ENCODE assay signal across 24 mouse cellular contexts in genomic region chr13:96417261-96417813, GRCm38 (mm10). TPM values are rescaled to one million over a fixed set of nuclear protein-coding genes. Genes with fewer than 3 reads are reported as not detected.
A peak's percentile ranks its signal among the peaks of the same experiment; 100 is the strongest.
DNase-seq lines count a peak whose midpoint lies in the region; ATAC-seq and TF ChIP-seq lines count a peak whose summit lies in the region.
"Had no signal": no experiment of that assay in that cellular context is flagged by ENCODE, and none has a peak within 500 bp of the region (broad histone marks: within the 10 kb centered on the region; RNA-seq: fewer than 3 reads in every experiment).

No protein-coding gene starts in this region.

- no peak for TF ChIP-seq EP300 in heart, adult 2 months (IDR thresholded peaks at IDR 0.05; ENCODE audit: insufficient read depth, low read depth, low read length)

- H3K36me3 ChIP-seq in heart, embryonic 15.5 days: peaks cover 40% of the 10 kb centered on the region
- H3K36me3 ChIP-seq in heart, adult 2 months (ENCODE audit: control insufficient read depth, insufficient read depth, low read length): no peaks in the 10 kb centered on the region; the same call in 1 of the 2 replicates
- peaks cover 21% of the 10 kb centered on the region for H3K36me3 ChIP-seq in lung, embryonic 15.5 days
- peaks cover 11% of the 10 kb centered on the region; the same call in 1 of the 2 replicates for H3K36me3 ChIP-seq in midbrain, embryonic 11.5 days (ENCODE audit: control insufficient read depth, insufficient read depth, low read length)
- H3K36me3 ChIP-seq in midbrain, embryonic 13.5 days: peaks cover 57% of the 10 kb centered on the region

- no peak for TF ChIP-seq CTCF in heart, adult 2 months (IDR thresholded peaks at IDR 0.05)

- no peaks in the 10 kb centered on the region for H3K9me3 ChIP-seq in heart, embryonic 15.5 days (replicated peaks)
- no peaks in the 10 kb centered on the region for H3K9me3 ChIP-seq in lung, embryonic 15.5 days
- H3K9me3 ChIP-seq in midbrain, embryonic 11.5 days (ENCODE audit: control insufficient read depth, low read length): no peaks in the 10 kb centered on the region
- H3K9me3 ChIP-seq in midbrain, embryonic 13.5 days: no peaks in the 10 kb centered on the region
- H3K9me3 ChIP-seq: embryonic facial prominence, embryonic 15.5 days; heart, embryonic 13.5 days; hindbrain, embryonic 12.5 days had no signal

- no peak overlapping the region for H3K4me2 ChIP-seq in heart, embryonic 15.5 days
- no peak overlapping the region for H3K4me2 ChIP-seq in lung, embryonic 15.5 days
- H3K4me2 ChIP-seq in midbrain, embryonic 11.5 days: no peak overlapping the region
- no peak overlapping the region for H3K4me2 ChIP-seq in midbrain, embryonic 13.5 days (replicated peaks)
- H3K4me2 ChIP-seq: embryonic facial prominence, embryonic 15.5 days; heart, embryonic 13.5 days; hindbrain, embryonic 12.5 days had no signal

- no peak for TF ChIP-seq POLR2A in heart, adult 2 months (IDR thresholded peaks at IDR 0.05; ENCODE audit: insufficient read depth, low read depth, low read length)

- no peaks in the 10 kb centered on the region for H3K27me3 ChIP-seq in heart, embryonic 15.5 days
- H3K27me3 ChIP-seq in heart, adult 2 months (ENCODE audit: control insufficient read depth, insufficient read depth, low read length): no peaks in the 10 kb centered on the region
- H3K27me3 ChIP-seq in lung, embryonic 15.5 days: no peaks in the 10 kb centered on the region
- H3K27me3 ChIP-seq in midbrain, embryonic 11.5 days (ENCODE audit: control insufficient read depth, insufficient read depth, low read length): no peaks in the 10 kb centered on the region
- no peaks in the 10 kb centered on the region for H3K27me3 ChIP-seq in midbrain, embryonic 13.5 days
- H3K27me3 ChIP-seq: embryonic facial prominence, embryonic 15.5 days; heart, embryonic 13.5 days; hindbrain, embryonic 12.5 days had no signal

- WGBS in heart, embryonic 15.5 days: 71% methylated on average over 5 of the region's 5 CpGs
- WGBS in heart, adult 2 months: 43% methylated on average over 5 of the region's 5 CpGs
- WGBS in lung, embryonic 15.5 days: 58% methylated on average over 5 of the region's 5 CpGs
- WGBS in midbrain, embryonic 11.5 days: 89% methylated on average over 5 of the region's 5 CpGs
- 88% methylated on average over 5 of the region's 5 CpGs for WGBS in midbrain, embryonic 13.5 days

- H3K9ac ChIP-seq in heart, embryonic 15.5 days: no peak overlapping the region
- H3K9ac ChIP-seq in heart, adult 2 months (ENCODE audit: low read depth, low read length): no peak overlapping the region
- no peak overlapping the region for H3K9ac ChIP-seq in lung, embryonic 15.5 days
- H3K9ac ChIP-seq in midbrain, embryonic 11.5 days (ENCODE audit: low read length): no peak overlapping the region
- H3K9ac ChIP-seq in midbrain, embryonic 13.5 days (replicated peaks): no peak overlapping the region
- H3K9ac ChIP-seq: embryonic facial prominence, embryonic 15.5 days; heart, embryonic 13.5 days; hindbrain, embryonic 12.5 days had no signal

- intact Hi-C loops in heart, adult 2 months (cut with DNase I): no loop called here

- H3K4me1 ChIP-seq in heart, embryonic 15.5 days (replicated peaks): no peaks in the 10 kb centered on the region
- peaks cover 5% of the 10 kb centered on the region; the same call in 1 of the 2 replicates for H3K4me1 ChIP-seq in heart, adult 2 months (ENCODE audit: control insufficient read depth, insufficient read depth, low read length)
- H3K4me1 ChIP-seq in lung, embryonic 15.5 days: no peaks in the 10 kb centered on the region
- H3K4me1 ChIP-seq in midbrain, embryonic 11.5 days (ENCODE audit: control insufficient read depth, insufficient read depth, low read length): no peaks in the 10 kb centered on the region
- H3K4me1 ChIP-seq in midbrain, embryonic 13.5 days (replicated peaks): no peaks in the 10 kb centered on the region
- H3K4me1 ChIP-seq: heart, embryonic 13.5 days; hindbrain, embryonic 12.5 days had no signal

- no peak overlapping the region for H3K4me3 ChIP-seq in heart, embryonic 15.5 days
- no peak overlapping the region for H3K4me3 ChIP-seq in heart, adult 2 months
- H3K4me3 ChIP-seq in lung, embryonic 15.5 days: no peak overlapping the region
- H3K4me3 ChIP-seq in midbrain, embryonic 11.5 days (ENCODE audit: low read depth, low read length): no peak overlapping the region
- H3K4me3 ChIP-seq in midbrain, embryonic 13.5 days (replicated peaks): no peak overlapping the region
- H3K4me3 ChIP-seq: embryonic facial prominence, embryonic 15.5 days; erythroblast, embryonic 14.5 days; heart, embryonic 13.5 days; hindbrain, embryonic 12.5 days had no signal

- 0 out of 2 replicates have a peak overlapping the region, but pooled peaks have one; percentile 12 for H3K27ac ChIP-seq in heart, embryonic 15.5 days
- H3K27ac ChIP-seq in heart, adult 2 months: no peak overlapping the region
- peak overlapping the region; percentile 3 for H3K27ac ChIP-seq in lung, embryonic 15.5 days
- H3K27ac ChIP-seq in midbrain, embryonic 11.5 days (ENCODE audit: low read depth, low read length): no peak overlapping the region
- no peak overlapping the region for H3K27ac ChIP-seq in midbrain, embryonic 13.5 days
- H3K27ac ChIP-seq: embryonic facial prominence, embryonic 15.5 days; heart, embryonic 13.5 days; hindbrain, embryonic 12.5 days had no signal

- H3K79me2 ChIP-seq in heart, adult 2 months (replicated peaks; ENCODE audit: control insufficient read depth, insufficient read depth, low read length): no peaks in the 10 kb centered on the region

- DNase-seq in heart, adult 2 months: no peak
- no peak for DNase-seq in lung, adult 18-20 months
- DNase-seq in midbrain, embryonic 11.5 days (ENCODE audit: low spot score, missing footprints): peak; percentile 62
- DNase-seq: adrenal gland, postnatal 10 days; cerebellum, adult 11 months; cerebellum, adult 8-10 months; cerebellum, postnatal 14 days; embryo, embryonic 11 days; gastrocnemius, postnatal 10 days; heart, postnatal 10 days; heart, postnatal 4 days had no signal

- ATAC-seq in heart, embryonic 15.5 days (replicated peaks; ENCODE audit: insufficient number of reproducible peaks, insufficient read depth, low FRiP score, low read depth): no peak
- no peak for ATAC-seq in lung, embryonic 15.5 days (ENCODE audit: borderline replicate concordance, extremely low read depth, low FRiP score, low TSS enrichment)
- no peak for ATAC-seq in midbrain, embryonic 11.5 days (ENCODE audit: low FRiP score)
- no peak for ATAC-seq in midbrain, embryonic 13.5 days
- no peak for ATAC-seq in erythroid progenitor cell, adult 5-6 weeks (replicated peaks; ENCODE audit: low FRiP score, poor library complexity, severe bottlenecking)
- ATAC-seq: forebrain, embryonic 16.5 days had no signal

RNA-seq across cellular contexts. Expression of gene Poc5, which starts 29.2 kb away (rescaled TPM):
- polyA plus RNA-seq in heart, embryonic 15.5 days (2015; fragmentation: Nextera tagmentation; extraction: Ambion mirVana): 10.0 TPM in 2 replicates
- total RNA-seq in heart, adult 2 months (2021): 1 to 10 TPM; 9.6 to 9.8 TPM
- 5.9 and 11.5 TPM in 2 replicates for polyA plus RNA-seq in heart, adult 2 months (2012; rRNA removed)
- 18.2 and 20.8 TPM in 2 replicates for polyA plus RNA-seq in lung, embryonic 15.5 days (2015; fragmentation: Nextera tagmentation; extraction: Ambion mirVana)
- polyA plus RNA-seq in midbrain, embryonic 11.5 days (2014; fragmentation: Nextera tagmentation; extraction: Ambion mirVana): 28.5 and 31.5 TPM in 2 replicates
- polyA plus RNA-seq in midbrain, embryonic 13.5 days (2015; fragmentation: Nextera tagmentation; extraction: Ambion mirVana): 22.5 and 23.3 TPM in 2 replicates
- total RNA-seq in erythroid progenitor cell, adult 5-6 weeks (2015; ENCODE audit: low replicate concordance): 13.8 and 36.4 TPM in 2 replicates
- 22.1 and 39.1 TPM in 2 replicates for total RNA-seq in erythroid progenitor cell, adult 5-6 weeks (2017; ENCODE audit: low replicate concordance)

RNA-seq across cellular contexts. Expression of gene Ankdd1b, which starts 53.7 kb away (rescaled TPM):
- 0.59 and 1.1 TPM in 2 replicates for polyA plus RNA-seq in heart, embryonic 15.5 days (2015; fragmentation: Nextera tagmentation; extraction: Ambion mirVana)
- under 1 TPM; 0.26 to 0.41 TPM for total RNA-seq in heart, adult 2 months (2021)
- polyA plus RNA-seq in heart, adult 2 months (2012; rRNA removed): 0.45 and 0.91 TPM in 2 replicates
- 0.19 TPM in 1 of 2 replicates, not detected in the other for polyA plus RNA-seq in lung, embryonic 15.5 days (2015; fragmentation: Nextera tagmentation; extraction: Ambion mirVana)
- not detected in 2 replicates for polyA plus RNA-seq in midbrain, embryonic 11.5 days (2014; fragmentation: Nextera tagmentation; extraction: Ambion mirVana)
- not detected in 2 replicates for polyA plus RNA-seq in midbrain, embryonic 13.5 days (2015; fragmentation: Nextera tagmentation; extraction: Ambion mirVana)
- not detected in 2 replicates for total RNA-seq in erythroid progenitor cell, adult 5-6 weeks (2015; ENCODE audit: low replicate concordance)
- not detected in 2 replicates for total RNA-seq in erythroid progenitor cell, adult 5-6 weeks (2017; ENCODE audit: low replicate concordance)
- total RNA-seq: common myeloid progenitor, adult 5-6 weeks had no signal
- polyA plus RNA-seq: C2C12; embryonic facial prominence, embryonic 11.5 days; forebrain, embryonic 11.5 days; forebrain, embryonic 16.5 days had no signal

Comparison
In these comparisons a context has a peak if more than half of its experiments do, and no peak if none do; other contexts are left out.
1. H3K27ac ChIP-seq: peak in heart, embryonic 15.5 days (single experiment) and lung, embryonic 15.5 days (single experiment); none in heart, adult 2 months (single experiment), midbrain, embryonic 11.5 days (single experiment) and midbrain, embryonic 13.5 days (single experiment).